Mouse (Mus musculus) liver, embryonic 14.5 days (tissue): ENCODE measurements around the gene Clmp. TPM values are rescaled to one million over a fixed set of nuclear protein-coding genes. Genes with fewer than 3 reads are reported as not detected.

Experiments used
- ATAC-seq: fragments of 200-750 bp; cut with Nextera tagmentation; 2 replicates; pipeline ENCODE4 v1.8.0; 2017; ENCODE audit warnings: moderate number of reproducible peaks, mild to moderate bottlenecking, moderate library complexity; ENCODE audit not compliant: insufficient read depth
- DNase-seq, 3 experiments: peaks; one replicate each; pipeline ENCODE4 v3.0.0-alpha.2; 2012 to 2013; ENCODE audit warnings: low read depth in 3 of 3, low spot score in 3 of 3
- H3K27ac ChIP-seq: fragments of 300-500 bp; sonication (generic); 2 replicates; pipeline ENCODE4 v1.5.1; 2014; ENCODE audit warnings: moderate library complexity, mild to moderate bottlenecking, control low read depth, inconsistent platforms
- H3K27me3 ChIP-seq: fragments of 300-500 bp; sonication (generic); 2 replicates; pipeline ENCODE4 v1.6.1; 2014; ENCODE audit warnings: mild to moderate bottlenecking, low read length, moderate library complexity; ENCODE audit not compliant: control insufficient read depth, insufficient read depth
- H3K36me3 ChIP-seq: fragments of 300-500 bp; sonication (generic); replicated peaks from 2 replicates; pipeline ENCODE4 v1.6.1; 2014; ENCODE audit warnings: low read depth; ENCODE audit not compliant: control insufficient read depth, insufficient read depth
- H3K4me1 ChIP-seq, 2 experiments: fragments of 200-500 bp in 1 of 2; fragments of 300-500 bp in 1 of 2; sonication (generic) in 1 of 2; replicated peaks; 2 replicates each; pipeline ENCODE4 v1.6.1; 2012 to 2014; ENCODE audit warnings: antibody characterized with exemption in 1 of 2, inconsistent platforms in 1 of 2, low read length in 1 of 2; ENCODE audit not compliant: control insufficient read depth in 2 of 2, insufficient read depth in 2 of 2
- H3K4me2 ChIP-seq: fragments of 300-500 bp; sonication (generic); 2 replicates; pipeline ENCODE4 v1.6.1; 2014; ENCODE audit warnings: low read depth, mild to moderate bottlenecking, control low read depth, moderate library complexity
- H3K4me3 ChIP-seq, 2 experiments: fragments of 200-500 bp in 1 of 2; fragments of 300-500 bp in 1 of 2; sonication (generic) in 1 of 2; 2 replicates each; pipeline ENCODE4 v1.5.1; 2012 to 2014; ENCODE audit warnings: low read depth in 2 of 2, low read length in 2 of 2, mild to moderate bottlenecking in 2 of 2, control low read depth in 1 of 2, inconsistent platforms in 1 of 2, moderate library complexity in 1 of 2; ENCODE audit not compliant: insufficient read depth in 1 of 2
- H3K9ac ChIP-seq: fragments of 300-500 bp; sonication (generic); replicated peaks from 2 replicates; pipeline ENCODE4 v1.6.1; 2014; ENCODE audit warnings: mild to moderate bottlenecking, control low read depth, moderate library complexity
- H3K9me3 ChIP-seq: fragments of 300-500 bp; sonication (generic); 2 replicates; pipeline ENCODE4 v1.6.1; 2016; ENCODE audit warnings: low read length, mixed read lengths; ENCODE audit not compliant: control insufficient read depth
- CTCF ChIP-seq: IDR thresholded peaks from 2 replicates; pipeline ENCODE4 v1.5.1; 2016; ENCODE audit warnings: antibody characterized with exemption, low read depth, control low read depth
- EP300 ChIP-seq: IDR thresholded peaks from 2 replicates; pipeline ENCODE4 v1.6.1; 2016; ENCODE audit warnings: antibody characterized with exemption, low read depth
- WGBS: fragments of 180-500 bp; shearing (Covaris S2); extraction: QIAGEN DNeasy Blood & Tissue Kit; methylation state at CpG from one replicate; pipeline ENCODE4 v1.1.7; 2014; ENCODE audit not compliant: insufficient replicate concordance; 5-methylcytosine and 5-hydroxymethylcytosine counted together
- polyA plus RNA-seq, 2 experiments: library from polyadenylated mRNA; depleted of rRNA in 1 of 2; stranded (reverse) in 1 of 2; unstranded in 1 of 2; fragments of >200 nt; fragmentation: Nextera tagmentation in 1 of 2; extraction: Ambion mirVana in 1 of 2; gene quantifications; 2 replicates each; pipeline versions ENCODE4 v1.2.1 to v1.2.3; 2012 to 2014

Clmp gene
- polyA plus RNA-seq, 2 experiments: 0.55 to 0.59 TPM

GRCm38 (mm10) chr9:40639536-40640187 lies 46.1 kb upstream of the Clmp start:
- Histone ChIP-seq H3K27me3 (no peaks in the 10 kb centered on the region), H3K36me3 (no peaks in the 10 kb centered on the region), H3K27ac (no peak overlapping the region), H3K9ac (no peak overlapping the region), H3K4me2 (no peak overlapping the region), H3K4me1 (peaks cover 0 to 9% of the 10 kb centered on the region in 2 experiments; a peak in 2 of 4 replicates), H3K4me3 (no peak overlapping the region), H3K9me3 (no peaks in the 10 kb centered on the region)
- DNase-seq (no peak), ATAC-seq (no peak)
- TF ChIP-seq CTCF (no peak), EP300 (no peak)
- WGBS: 55% methylated on average over 10 of the region's 10 CpGs

DNA sequence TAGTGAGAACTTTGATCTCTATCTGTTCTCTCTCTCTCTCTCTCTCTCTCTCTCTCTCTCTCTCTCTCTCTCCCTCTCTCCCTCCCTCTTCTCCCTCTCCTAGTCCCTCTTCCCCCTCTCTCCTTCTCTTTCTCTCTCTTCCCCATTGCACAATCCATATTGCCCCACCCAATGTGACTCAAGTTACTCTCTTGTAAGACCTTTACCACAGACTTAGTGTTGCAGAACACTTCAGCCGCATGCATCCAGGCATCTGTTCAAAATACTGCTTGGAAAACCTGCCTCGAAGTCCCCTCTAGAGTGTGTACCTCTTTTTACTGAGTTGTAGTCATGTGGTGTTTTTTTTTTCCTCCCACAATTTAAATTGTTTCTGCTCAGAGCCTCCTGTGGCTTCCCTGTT lies 44.4 kb upstream of the Clmp start:
- H3K4me2 ChIP-seq: no peak overlapping the region
- no peaks in the 10 kb centered on the region for H3K27me3 ChIP-seq
- no peak overlapping the region for H3K27ac ChIP-seq
- H3K36me3 ChIP-seq: no peaks in the 10 kb centered on the region
- ATAC-seq (no peak), DNase-seq (no peak)
- WGBS: 46% methylated on average over 2 of the region's 2 CpGs
- TF ChIP-seq CTCF: no peak
- no peak for TF ChIP-seq EP300
- H3K4me3 ChIP-seq: no peak overlapping the region
- H3K9me3 ChIP-seq: no peaks in the 10 kb centered on the region
- H3K9ac ChIP-seq: no peak overlapping the region
- peaks cover 0 to 9% of the 10 kb centered on the region in 2 experiments; a peak in 2 of 4 replicates for H3K4me1 ChIP-seq

GRCm38 (mm10) chr9:40642470-40643220 lies 43.1 kb upstream of the Clmp start:
- TF ChIP-seq CTCF (no peak), EP300 (no peak)
- Histone ChIP-seq H3K4me3 (no peak overlapping the region), H3K4me1 (peaks cover 0 to 9% of the 10 kb centered on the region in 2 experiments; a peak in 2 of 4 replicates), H3K27ac (no peak overlapping the region), H3K36me3 (no peaks in the 10 kb centered on the region), H3K27me3 (no peaks in the 10 kb centered on the region), H3K9me3 (no peaks in the 10 kb centered on the region), H3K9ac (no peak overlapping the region), H3K4me2 (no peak overlapping the region)
- 17% methylated on average over 16 of the region's 16 CpGs for WGBS
- DNase-seq (no peak), ATAC-seq (no peak)

DNA sequence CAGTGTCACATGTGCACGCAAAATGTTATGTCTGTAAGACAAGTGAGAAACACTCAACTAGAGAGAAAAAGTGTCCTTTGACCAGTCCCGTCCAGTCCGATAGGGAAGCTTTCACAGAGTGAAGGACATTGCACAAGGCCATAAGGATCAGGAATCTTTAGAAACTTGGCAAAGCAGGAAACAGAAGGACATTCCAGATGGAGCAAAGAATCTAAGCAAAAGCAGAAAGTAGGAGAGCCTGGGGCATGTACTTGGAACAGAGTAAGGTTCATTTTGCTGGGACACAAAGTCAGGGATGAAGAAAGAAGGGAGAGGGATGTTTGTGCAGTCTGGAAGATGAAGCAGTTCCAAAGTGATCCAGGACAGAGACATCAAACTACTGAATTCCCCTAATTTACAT lies 36.3 kb upstream of the Clmp start:
- 72% methylated on average over 3 of the region's 3 CpGs for WGBS
- TF ChIP-seq CTCF (no peak), EP300 (no peak)
- Histone ChIP-seq H3K4me2 (no peak overlapping the region), H3K4me3 (no peak overlapping the region), H3K27ac (no peak overlapping the region), H3K9me3 (no peaks in the 10 kb centered on the region), H3K9ac (no peak overlapping the region), H3K27me3 (no peaks in the 10 kb centered on the region), H3K4me1 (no peaks in the 10 kb centered on the region; a peak in 1 of 4 replicates), H3K36me3 (no peaks in the 10 kb centered on the region)
- no peak for DNase-seq
- ATAC-seq: no peak

GRCm38 (mm10) chr9:40649983-40650382 lies 35.8 kb upstream of the Clmp start:
- no peak overlapping the region for H3K4me3 ChIP-seq
- no peak overlapping the region for H3K27ac ChIP-seq
- no peaks in the 10 kb centered on the region; a peak in 1 of 4 replicates for H3K4me1 ChIP-seq
- no peak for TF ChIP-seq EP300
- H3K9me3 ChIP-seq: no peaks in the 10 kb centered on the region
- no peak overlapping the region for H3K9ac ChIP-seq
- WGBS: 55% methylated on average over 6 of the region's 6 CpGs
- no peak overlapping the region for H3K4me2 ChIP-seq
- no peaks in the 10 kb centered on the region for H3K36me3 ChIP-seq
- ATAC-seq: no peak
- H3K27me3 ChIP-seq: no peaks in the 10 kb centered on the region
- DNase-seq: no peak
